Mouse (Mus musculus) Muller cell, postnatal 12 days (primary cell): ENCODE results near the gene Ptges2.

Experiments
- DNase-seq: peaks from one replicate; pipeline ENCODE4 v3.0.0-alpha.2; 2015; ENCODE audit errors: inconsistent ontology term

The Ptges2 gene

DNA sequence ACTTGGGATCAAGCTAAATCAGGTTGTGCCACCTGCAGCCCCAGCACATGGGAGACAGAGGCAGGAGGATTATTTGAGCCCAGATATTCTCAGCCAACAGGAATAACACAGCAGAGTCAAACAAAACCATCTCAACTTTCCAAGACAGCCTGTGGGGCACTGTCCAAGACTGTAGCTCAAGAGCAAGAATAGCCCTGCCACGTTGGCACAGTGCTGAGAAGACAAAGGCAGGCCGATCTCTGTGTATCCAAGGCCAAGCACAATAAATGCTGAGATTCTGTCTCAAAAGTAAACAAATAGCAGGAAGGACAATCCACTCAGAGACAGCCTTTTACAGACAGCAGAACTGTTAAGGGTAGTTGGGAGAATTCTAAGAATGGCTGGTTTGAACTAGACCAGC lies 44.5 kb downstream of the Ptges2 start:
- no peak for DNase-seq

DNA sequence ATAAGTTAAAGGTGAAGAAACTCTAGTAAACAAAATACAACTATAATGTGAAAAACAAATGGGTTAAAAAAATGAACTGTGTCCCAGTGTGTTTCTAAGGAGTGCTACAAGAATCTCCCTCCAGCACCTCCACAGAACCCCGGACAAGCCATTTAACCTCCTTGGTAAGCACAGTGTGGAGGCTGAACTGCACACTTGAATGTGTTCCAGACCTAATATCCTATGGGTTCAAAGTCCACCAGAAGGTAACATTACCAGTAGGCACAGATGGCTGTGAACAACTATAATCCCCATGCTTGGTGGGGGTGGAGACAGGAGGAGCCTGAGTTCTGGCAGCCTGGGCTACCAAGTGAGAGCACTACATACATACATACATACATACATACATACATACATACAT lies 44.9 kb downstream of the Ptges2 start:
- DNase-seq, result no peak

DNA sequence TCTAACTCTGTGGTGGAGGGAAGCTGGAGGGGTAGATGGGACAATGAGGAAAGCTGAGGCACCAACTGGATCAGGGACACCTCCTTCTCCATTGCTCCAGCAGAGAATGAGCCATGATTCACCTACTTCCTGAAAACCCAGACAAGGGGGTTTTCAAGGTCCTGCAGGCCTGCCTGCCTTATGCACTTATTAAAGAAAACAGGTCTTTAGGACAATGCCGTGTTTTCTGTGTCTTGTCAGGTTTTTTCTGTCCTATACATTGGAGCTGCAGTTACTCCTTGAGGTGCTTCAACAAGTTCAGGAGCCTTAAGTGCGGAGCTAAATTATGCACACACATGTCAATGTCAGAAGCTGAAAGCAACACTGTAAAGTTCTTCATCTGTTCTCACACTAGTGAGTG lies 45.9 kb downstream of the Ptges2 start:
- DNase-seq, result no peak

DNA sequence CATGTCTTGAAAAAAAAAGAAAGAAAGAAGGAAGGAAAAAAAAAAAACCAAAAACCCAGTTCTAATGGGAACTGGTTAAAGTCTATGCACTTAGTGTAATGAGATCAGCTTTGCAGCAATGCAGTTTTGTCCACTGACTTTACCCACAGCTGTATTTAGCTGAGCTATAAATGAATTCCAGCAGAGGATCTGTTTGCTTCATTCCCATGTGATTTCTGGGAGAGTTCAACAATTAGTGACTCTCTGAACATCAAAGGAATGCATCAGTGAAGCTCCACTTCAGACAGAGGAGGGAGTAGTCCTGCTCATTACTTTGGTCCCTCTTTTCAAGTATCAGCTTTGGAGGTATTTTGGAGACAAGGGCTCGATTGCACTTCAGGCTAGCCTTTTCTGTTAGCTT lies 49.8 kb downstream of the Ptges2 start:
- DNase-seq, result peak; percentile 62

DNA sequence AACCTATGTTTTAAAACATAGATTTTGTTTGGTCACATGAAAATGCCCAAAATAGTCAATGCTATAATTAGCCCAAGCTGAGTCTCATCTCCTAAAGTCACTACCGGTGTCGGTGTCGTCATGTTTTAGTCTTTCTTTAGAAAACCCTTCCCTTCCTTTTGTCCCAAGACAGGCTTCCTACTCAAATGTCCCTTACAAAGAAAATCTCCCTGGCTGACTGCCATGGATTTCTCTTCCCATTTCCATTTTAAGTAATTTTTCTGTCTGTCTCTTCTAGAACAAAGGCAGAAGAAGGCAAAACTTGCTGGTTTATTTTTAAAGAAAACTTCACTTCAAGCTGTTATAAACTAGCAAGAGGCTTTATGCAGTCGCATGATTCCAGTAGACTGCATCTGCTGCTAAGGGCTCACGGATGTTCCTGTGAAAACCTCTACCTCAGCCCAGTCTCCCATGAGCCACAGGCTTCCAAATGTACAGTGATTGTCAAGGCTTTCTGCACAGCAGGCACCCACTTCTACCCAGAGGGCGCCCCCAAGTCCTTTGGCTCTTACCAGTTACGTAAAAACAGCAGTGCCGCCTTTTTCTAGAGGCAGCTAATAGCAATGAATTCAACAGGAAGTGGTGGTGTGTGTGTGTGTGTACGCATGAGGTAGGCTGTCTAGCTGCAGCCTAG lies 51.7 kb downstream of the Ptges2 start:
- DNase-seq, result no peak

DNA sequence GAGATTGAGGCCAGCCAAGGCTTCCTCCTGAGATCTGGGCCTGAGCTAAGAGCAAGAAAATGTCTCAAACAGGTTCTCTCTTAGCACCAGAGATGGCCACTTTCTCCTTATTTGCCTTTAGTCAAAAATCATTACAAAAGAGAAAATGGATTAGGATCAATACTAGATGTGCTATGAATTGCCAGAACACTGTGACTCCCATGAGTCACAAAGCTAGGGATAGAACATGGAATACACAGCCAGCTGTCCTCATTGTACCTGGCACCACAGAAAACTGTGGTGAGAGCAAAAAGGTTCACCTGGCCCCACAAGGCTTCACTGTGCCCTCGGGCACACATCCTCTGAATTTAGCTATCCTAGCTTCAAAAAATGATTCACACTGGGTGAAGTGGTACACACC lies 52.8 kb downstream of the Ptges2 start:
- DNase-seq, result no peak

DNA sequence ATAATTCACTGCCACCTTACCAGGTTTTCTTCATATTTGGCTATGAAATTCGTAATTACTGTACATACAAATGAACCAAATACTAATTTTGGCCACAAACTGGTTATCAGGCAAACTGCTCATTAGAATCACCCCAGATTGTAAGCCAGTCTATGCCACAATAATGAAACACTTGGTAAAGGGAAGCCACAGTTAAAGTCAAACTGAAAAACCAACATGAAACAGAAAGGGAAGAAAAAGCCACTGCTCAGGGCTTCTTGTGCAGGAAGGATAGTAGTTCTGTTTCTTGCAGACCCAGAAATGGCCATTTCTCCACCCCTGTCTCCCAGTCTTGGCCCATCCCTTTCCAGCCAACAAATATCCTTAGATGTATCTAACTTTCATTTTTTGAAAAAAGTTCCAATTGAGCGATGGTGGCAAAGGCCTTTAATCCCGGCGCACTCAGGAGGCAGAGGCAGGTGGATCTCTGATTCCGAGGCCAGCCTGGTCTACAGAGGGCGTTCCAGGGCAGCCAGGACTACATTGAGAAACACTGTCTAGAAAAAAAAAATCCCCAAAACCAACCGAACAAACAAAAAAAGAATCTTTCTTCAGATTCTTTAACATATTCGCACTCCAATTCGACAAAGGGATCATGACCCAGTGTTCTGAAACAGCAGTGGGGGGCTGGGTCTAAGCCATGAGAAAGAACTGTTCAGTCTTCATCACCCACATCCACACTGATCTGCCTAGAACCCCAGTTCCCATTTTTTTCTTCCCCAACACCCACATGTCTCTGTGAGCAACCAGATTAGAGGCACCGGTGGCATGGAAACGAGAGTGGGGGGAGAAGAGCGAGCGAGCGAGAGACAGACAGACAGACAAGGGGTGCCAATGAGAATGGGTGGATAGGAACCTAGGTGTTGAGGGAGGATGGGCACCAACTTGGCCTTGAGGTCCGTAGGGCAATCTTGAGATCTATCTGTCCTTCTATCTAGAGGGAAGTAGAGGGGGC lies 54.4 kb downstream of the Ptges2 start, which contains the start of gene Naif1:
Naif1 (plus strand) TSS at position 697 of the 994 bp plus-strand sequence.
- no peak for DNase-seq

DNA sequence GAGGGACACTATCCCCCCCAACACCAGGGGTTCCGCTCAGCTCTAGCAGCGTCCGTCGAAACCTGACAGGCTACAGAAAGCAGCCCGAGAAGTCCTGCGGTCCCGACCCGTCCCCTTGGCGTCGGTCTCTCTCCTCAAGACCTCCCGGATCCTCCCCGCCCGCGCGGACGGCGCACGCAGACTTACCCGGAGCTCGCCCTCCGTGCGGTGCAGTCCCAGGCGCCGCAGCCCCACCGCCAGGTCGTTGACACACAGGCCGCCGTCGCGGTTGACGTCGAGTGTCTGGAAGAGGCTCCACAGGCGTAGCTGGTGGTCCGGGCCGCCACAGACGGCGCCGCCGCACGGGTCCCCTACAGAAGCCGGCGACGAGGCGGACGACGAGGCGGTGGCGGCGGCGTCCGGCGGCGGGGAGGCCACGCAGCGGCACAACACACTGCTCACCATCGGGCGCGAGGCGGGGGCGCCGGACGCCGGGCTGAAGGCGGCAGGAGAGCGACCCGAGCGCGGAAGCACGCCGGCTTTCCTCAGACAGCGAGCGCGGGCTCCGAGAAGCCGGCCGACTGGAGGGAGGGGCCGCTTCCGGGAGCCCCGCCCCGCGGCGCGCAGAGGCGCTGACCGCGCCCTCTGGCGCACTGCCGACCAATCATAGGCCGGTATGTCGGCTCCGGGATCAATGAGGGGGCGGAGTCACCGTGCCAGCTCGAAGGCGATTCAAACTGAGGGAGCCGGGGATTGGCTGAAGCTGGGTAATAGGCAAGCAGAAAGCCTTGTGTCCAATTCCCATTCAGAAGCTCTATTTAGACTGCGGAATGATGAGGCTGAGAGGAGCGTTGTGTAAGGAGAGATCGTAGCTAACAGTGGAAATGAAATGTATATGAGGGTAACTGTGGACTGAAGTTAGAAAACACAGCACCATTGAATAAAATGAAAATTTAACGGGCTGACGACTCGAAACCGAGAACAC lies 55.5 kb downstream of the Ptges2 start, which contains the start of gene Slc25a25:
Slc25a25 (minus strand) TSS at position 565 of the 964 bp plus-strand sequence.
- DNase-seq, result peak; percentile 97

DNA sequence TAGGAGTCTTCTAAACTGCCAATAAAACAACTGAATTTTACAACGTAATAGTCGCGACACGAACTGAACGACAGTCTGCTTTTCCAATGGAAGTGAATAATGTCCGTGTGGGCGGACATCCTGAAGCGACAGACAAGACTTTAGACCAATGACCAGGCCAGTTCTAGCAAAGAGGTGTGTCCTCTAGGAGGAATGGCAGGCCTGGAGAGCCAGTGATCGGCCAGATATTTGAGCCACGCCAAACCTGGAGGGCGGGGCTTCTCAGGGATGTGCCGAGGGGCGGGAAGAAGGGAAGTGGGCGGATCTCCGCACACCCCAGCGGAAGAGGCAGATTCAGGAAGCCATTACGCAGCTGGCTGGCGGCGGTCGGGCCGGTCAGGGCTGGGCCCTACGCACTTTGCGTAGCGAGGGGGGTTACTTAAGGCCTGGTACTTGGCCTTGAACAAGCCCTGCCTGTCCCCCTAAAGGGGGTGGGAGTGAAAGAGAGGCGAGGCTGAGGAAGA lies 56.2 kb downstream of the Ptges2 start:
- DNase-seq, result peak; percentile 98

DNA sequence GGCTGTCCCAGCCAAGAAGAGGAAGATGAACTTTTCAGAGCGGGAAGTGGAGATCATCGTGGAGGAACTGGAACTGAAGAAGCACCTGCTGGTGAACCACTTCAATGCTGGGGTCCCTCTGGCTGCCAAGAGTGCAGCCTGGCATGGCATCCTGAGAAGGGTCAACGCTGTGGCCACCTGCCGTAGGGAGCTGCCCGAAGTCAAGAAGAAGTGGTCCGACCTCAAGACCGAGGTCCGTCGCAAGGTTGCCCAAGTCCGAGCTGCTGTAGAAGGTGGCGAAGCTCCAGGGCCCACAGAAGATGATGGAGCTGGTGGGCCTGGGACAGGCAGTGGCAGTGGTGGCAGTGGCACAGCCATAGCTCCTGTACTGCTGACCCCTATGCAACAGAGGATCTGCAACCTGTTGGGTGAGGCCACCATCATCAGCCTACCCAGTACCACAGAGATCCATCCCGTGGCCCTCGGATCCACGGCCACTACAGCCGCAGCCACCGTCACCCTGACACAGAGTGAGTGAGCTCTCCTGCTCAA lies 56.8 kb downstream of the Ptges2 start:
- DNase-seq, result no peak

DNA sequence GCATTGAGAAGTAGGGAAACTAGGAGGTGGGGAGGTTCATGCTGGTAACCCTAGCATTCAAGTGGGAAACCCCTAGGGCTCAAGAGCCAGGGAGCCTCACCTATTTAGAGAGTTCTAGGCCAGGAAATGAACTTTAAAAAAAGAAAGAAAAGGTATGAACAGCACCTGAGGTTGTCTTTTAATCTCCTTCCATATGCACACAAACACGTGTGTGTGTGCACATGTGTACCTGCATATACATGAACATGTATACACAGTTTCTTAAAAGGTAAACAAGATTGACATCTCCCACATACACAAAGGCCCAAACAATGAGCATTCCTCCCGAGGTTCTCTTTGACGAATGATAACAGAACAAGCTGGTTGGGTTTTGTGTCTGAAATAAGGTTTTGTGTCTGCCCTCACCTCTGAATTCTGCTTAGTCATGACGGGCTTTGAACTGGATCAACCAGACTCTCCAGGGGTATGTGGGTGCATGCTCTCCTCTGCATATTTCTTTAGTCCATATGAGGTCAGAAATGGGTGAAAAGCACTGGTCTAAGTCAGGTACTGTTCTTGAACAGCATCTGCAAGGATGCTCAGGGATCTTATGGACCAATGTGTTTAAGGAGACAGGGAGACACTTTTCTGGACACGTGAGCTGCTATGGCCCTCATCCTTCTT lies 58.1 kb downstream of the Ptges2 start:
- no peak for DNase-seq

- no peak for DNase-seq
These were observed 58.9 kb downstream of the Ptges2 start for GRCm38 (mm10) chr2:32454633-32455032.

- DNase-seq, result no peak
These were observed 59.4 kb downstream of the Ptges2 start for GRCm38 (mm10) chr2:32455101-32455500.
